Mouse (Mus musculus): ENCODE measurements around the gene Tmem230. TPM values are rescaled to one million over a fixed set of nuclear protein-coding genes. Genes with fewer than 3 reads are reported as not detected.

The Tmem230 gene
- polyA plus RNA-seq, 1 experiment from 2014 or later, result 40.7 TPM

GRCm38 (mm10) chr2:132270331-132270951, 22.8 kb upstream of the Tmem230 start:
- no peak for ATAC-seq (ENCODE audit: insufficient number of reproducible peaks, low FRiP score)
- Histone ChIP-seq H3K4me2 (no peak overlapping the region), H3K27me3 (replicated peaks) (no peaks in the 10 kb centered on the region), H3K9ac (no peak overlapping the region), H3K36me3 (no peaks in the 10 kb centered on the region), H3K9me3 (replicated peaks) (0 out of 2 replicates have a peak, but pooled peaks cover under 1% of the 10 kb centered on the region), H3K4me1 (replicated peaks) (peaks cover 20% of the 10 kb centered on the region), H3K4me3 (no peak overlapping the region), H3K27ac (ENCODE audit: poor library complexity, severe bottlenecking) (no peak overlapping the region)
- WGBS, result 47% methylated on average over 2 of the region's 2 CpGs

- peak; percentile 76; the same call in 1 of the 2 replicates for ATAC-seq (ENCODE audit: insufficient number of reproducible peaks, low FRiP score)
- H3K9me3 ChIP-seq (replicated peaks), result no peaks in the 10 kb centered on the region
- no peaks in the 10 kb centered on the region for H3K27me3 ChIP-seq (replicated peaks)
- H3K4me1 ChIP-seq (replicated peaks), result peaks cover 29% of the 10 kb centered on the region
- H3K36me3 ChIP-seq, result no peaks in the 10 kb centered on the region
- WGBS, result 60% methylated on average over 3 of the region's 3 CpGs
- no peak overlapping the region for H3K4me2 ChIP-seq
- H3K4me3 ChIP-seq, result no peak overlapping the region
- no peak overlapping the region for H3K27ac ChIP-seq (ENCODE audit: poor library complexity, severe bottlenecking)
- H3K9ac ChIP-seq, result no peak overlapping the region
These were observed 21.6 kb upstream of the Tmem230 start for GRCm38 (mm10) chr2:132269217-132269616.

DNA sequence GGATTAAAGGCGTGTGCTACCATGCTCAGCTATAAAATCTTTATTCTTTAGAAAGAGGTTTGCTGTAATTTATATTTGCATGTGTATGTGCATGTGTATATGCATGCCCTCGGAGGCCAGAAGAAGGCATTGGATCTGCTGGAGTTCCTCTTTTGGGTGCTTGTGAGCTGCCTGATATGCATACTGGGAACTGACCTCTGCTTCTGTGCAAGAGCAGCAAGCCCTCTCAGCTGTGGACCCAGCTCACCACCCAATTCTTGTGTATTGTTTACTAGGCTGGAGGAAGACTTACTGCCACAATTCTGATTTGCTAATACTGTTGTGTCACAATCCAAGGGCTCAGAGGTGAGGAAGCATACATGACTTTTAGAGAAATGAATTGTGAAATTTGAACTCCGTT, 18.5 kb upstream of the Tmem230 start:
- 89% methylated on average over 3 of the region's 3 CpGs for WGBS
- ATAC-seq (ENCODE audit: insufficient number of reproducible peaks, low FRiP score), result no peak
- Histone ChIP-seq H3K9ac (no peak overlapping the region), H3K36me3 (no peaks in the 10 kb centered on the region), H3K4me3 (no peak overlapping the region), H3K9me3 (replicated peaks) (no peaks in the 10 kb centered on the region), H3K4me1 (replicated peaks) (peaks cover 33% of the 10 kb centered on the region), H3K27ac (ENCODE audit: poor library complexity, severe bottlenecking) (no peak overlapping the region), H3K27me3 (replicated peaks) (no peaks in the 10 kb centered on the region), H3K4me2 (no peak overlapping the region)

- no peak for ATAC-seq (ENCODE audit: insufficient number of reproducible peaks, low FRiP score)
- Histone ChIP-seq H3K4me3 (no peak overlapping the region), H3K9me3 (replicated peaks) (no peaks in the 10 kb centered on the region), H3K27me3 (replicated peaks) (no peaks in the 10 kb centered on the region), H3K4me1 (replicated peaks) (peaks cover 27% of the 10 kb centered on the region), H3K9ac (no peak overlapping the region), H3K27ac (ENCODE audit: poor library complexity, severe bottlenecking) (no peak overlapping the region), H3K4me2 (0 out of 2 replicates have a peak overlapping the region, but pooled peaks have one; percentile 78), H3K36me3 (no peaks in the 10 kb centered on the region)
- WGBS, result 87% methylated on average over 9 of the region's 9 CpGs
These were observed 17.6 kb upstream of the Tmem230 start for GRCm38 (mm10) chr2:132265196-132265595.

DNA sequence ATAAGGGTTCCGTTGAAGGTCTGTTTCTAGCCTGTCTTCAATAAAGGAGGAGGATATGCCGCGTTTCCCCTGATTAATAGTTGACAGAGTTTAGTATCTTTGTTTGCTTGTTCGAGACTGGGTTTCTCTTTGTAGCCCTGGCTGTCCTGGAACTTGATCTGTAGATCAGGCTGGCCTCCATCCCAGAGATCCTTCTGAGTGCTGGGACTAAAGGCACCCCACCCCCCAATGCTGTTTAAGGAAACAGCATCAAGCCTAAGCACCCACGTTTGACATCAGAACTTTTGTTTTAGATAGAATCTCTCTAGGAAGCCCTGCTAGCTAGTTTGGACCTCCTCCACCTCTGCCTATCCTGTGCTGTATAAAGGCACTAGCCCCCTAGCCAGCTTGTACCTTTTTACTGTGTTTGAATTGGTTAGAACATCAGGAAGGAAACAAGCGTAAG, 16.7 kb upstream of the Tmem230 start:
- Histone ChIP-seq H3K9me3 (replicated peaks) (no peaks in the 10 kb centered on the region), H3K27ac (ENCODE audit: poor library complexity, severe bottlenecking) (no peak overlapping the region), H3K9ac (peak overlapping the region; percentile 87), H3K36me3 (no peaks in the 10 kb centered on the region), H3K27me3 (replicated peaks) (no peaks in the 10 kb centered on the region), H3K4me2 (peak overlapping the region; percentile 78), H3K4me3 (peak overlapping the region; percentile 68), H3K4me1 (replicated peaks) (peaks cover 21% of the 10 kb centered on the region)
- WGBS, result 19% methylated on average over 6 of the region's 6 CpGs
- ATAC-seq (ENCODE audit: insufficient number of reproducible peaks, low FRiP score), result no peak

- peak overlapping the region; percentile 87 for H3K9ac ChIP-seq
- WGBS, result 1% methylated on average over 46 of the region's 47 CpGs
- H3K4me2 ChIP-seq, result peak overlapping the region; percentile 78
- no peaks in the 10 kb centered on the region for H3K9me3 ChIP-seq (replicated peaks)
- H3K27me3 ChIP-seq (replicated peaks), result no peaks in the 10 kb centered on the region
- H3K4me3 ChIP-seq, result peak overlapping the region; percentile 68
- H3K36me3 ChIP-seq, result no peaks in the 10 kb centered on the region
- peak overlapping the region; percentile 56 for H3K27ac ChIP-seq (ENCODE audit: poor library complexity, severe bottlenecking)
- H3K4me1 ChIP-seq (replicated peaks), result peaks cover 18% of the 10 kb centered on the region
- ATAC-seq (ENCODE audit: insufficient number of reproducible peaks, low FRiP score), result peak; percentile 62; the same call in 1 of the 2 replicates
These were observed 16.0 kb upstream of the Tmem230 start for GRCm38 (mm10) chr2:132263421-132264265.

GRCm38 (mm10) chr2:132262879-132263398, 15.3 kb upstream of the Tmem230 start, which contains the start of gene Cds2:
Gene Cds2, plus strand, starts transcription at chr2:132263148.
- under 1% methylated on average over 42 of the region's 49 CpGs for WGBS
- peaks cover 18% of the 10 kb centered on the region for H3K4me1 ChIP-seq (replicated peaks)
- peak within 1 kb of the TSS; percentile 78 for H3K4me2 ChIP-seq
- peak within 1 kb of the TSS; percentile 56 for H3K27ac ChIP-seq (ENCODE audit: poor library complexity, severe bottlenecking)
- peak within 1 kb of the TSS; percentile 68 for H3K4me3 ChIP-seq
- H3K36me3 ChIP-seq, result no peaks in the 10 kb centered on the region
- H3K27me3 ChIP-seq (replicated peaks), result no peaks in the 10 kb centered on the region
- peak within 1 kb of the TSS; percentile 87 for H3K9ac ChIP-seq
- peak; percentile 99 for ATAC-seq (ENCODE audit: insufficient number of reproducible peaks, low FRiP score)
- H3K9me3 ChIP-seq (replicated peaks), result no peaks in the 10 kb centered on the region

- Histone ChIP-seq H3K4me1 (replicated peaks) (peaks cover 18% of the 10 kb centered on the region), H3K27me3 (replicated peaks) (no peaks in the 10 kb centered on the region), H3K4me2 (no peak overlapping the region), H3K36me3 (no peaks in the 10 kb centered on the region), H3K9ac (no peak overlapping the region), H3K9me3 (replicated peaks) (no peaks in the 10 kb centered on the region), H3K27ac (ENCODE audit: poor library complexity, severe bottlenecking) (no peak overlapping the region), H3K4me3 (no peak overlapping the region)
- no peak for ATAC-seq (ENCODE audit: insufficient number of reproducible peaks, low FRiP score)
- WGBS, result 69% methylated on average over 6 of the region's 6 CpGs
These were observed 14.6 kb upstream of the Tmem230 start for GRCm38 (mm10) chr2:132262175-132262574.

GRCm38 (mm10) chr2:132260601-132261000, 13.0 kb upstream of the Tmem230 start:
- Histone ChIP-seq H3K4me2 (no peak overlapping the region), H3K27me3 (replicated peaks) (no peaks in the 10 kb centered on the region), H3K27ac (ENCODE audit: poor library complexity, severe bottlenecking) (no peak overlapping the region), H3K4me3 (no peak overlapping the region), H3K4me1 (replicated peaks) (peaks cover 14% of the 10 kb centered on the region), H3K9ac (no peak overlapping the region), H3K36me3 (no peaks in the 10 kb centered on the region), H3K9me3 (replicated peaks) (no peaks in the 10 kb centered on the region)
- no peak for ATAC-seq (ENCODE audit: insufficient number of reproducible peaks, low FRiP score)
- 87% methylated on average over 3 of the region's 3 CpGs for WGBS

GRCm38 (mm10) chr2:132257350-132258068, 9.9 kb upstream of the Tmem230 start:
- H3K4me1 ChIP-seq (replicated peaks), result 0 out of 2 replicates have a peak, but pooled peaks cover 3% of the 10 kb centered on the region
- H3K4me3 ChIP-seq, result no peak overlapping the region
- WGBS, result 86% methylated on average over 6 of the region's 6 CpGs

More at GRCm38 (mm10) chr2:132257350-132258068, 9.9 kb upstream of the Tmem230 start:
- H3K9ac ChIP-seq, result no peak overlapping the region
- no peak overlapping the region for H3K27ac ChIP-seq (ENCODE audit: poor library complexity, severe bottlenecking)
- H3K36me3 ChIP-seq, result no peaks in the 10 kb centered on the region
- no peaks in the 10 kb centered on the region for H3K27me3 ChIP-seq (replicated peaks)
- no peak overlapping the region for H3K4me2 ChIP-seq
- no peak for ATAC-seq (ENCODE audit: insufficient number of reproducible peaks, low FRiP score)
- H3K9me3 ChIP-seq (replicated peaks), result no peaks in the 10 kb centered on the region
